Mouse (Mus musculus): ENCODE results near the gene Nfib. TPM values are rescaled to one million over a fixed set of nuclear protein-coding genes. Genes with fewer than 3 reads are reported as not detected.
A peak's percentile ranks its signal among the peaks of the same experiment; 100 is the strongest.

Gene Nfib
- polyA plus RNA-seq, 1 experiment from 2014 or later = 52.8 TPM

- Histone ChIP-seq H3K9ac (no peak overlapping the region), H3K27ac (no peak overlapping the region), H3K4me2 (no peak overlapping the region), H3K4me3 (no peak overlapping the region), H3K27me3 (replicated peaks) (no peaks in the 10 kb centered on the region), H3K36me3 (replicated peaks) (no peaks in the 10 kb centered on the region), H3K4me1 (no peaks in the 10 kb centered on the region), H3K9me3 (no peaks in the 10 kb centered on the region)
- ATAC-seq (replicated peaks) = no peak
- WGBS = 67% methylated on average over 4 of the region's 4 CpGs
Measured at GRCm38 (mm10) chr4:82598436-82598835, 107.1 kb downstream of the Nfib start.

- Histone ChIP-seq H3K9me3 (no peaks in the 10 kb centered on the region), H3K36me3 (replicated peaks) (no peaks in the 10 kb centered on the region), H3K27ac (no peak overlapping the region), H3K4me3 (no peak overlapping the region), H3K27me3 (replicated peaks) (no peaks in the 10 kb centered on the region), H3K9ac (no peak overlapping the region), H3K4me2 (no peak overlapping the region), H3K4me1 (peaks cover 6% of the 10 kb centered on the region; the same call in 1 of the 2 replicates)
- ATAC-seq (replicated peaks) = no peak
- 64% methylated on average over 10 of the region's 10 CpGs for WGBS
Measured at GRCm38 (mm10) chr4:82593681-82594666, 111.6 kb downstream of the Nfib start.

- WGBS = 47% methylated on average over 7 of the region's 7 CpGs
- Histone ChIP-seq H3K4me3 (no peak overlapping the region), H3K27ac (no peak overlapping the region), H3K4me1 (peaks cover 6% of the 10 kb centered on the region; the same call in 1 of the 2 replicates), H3K27me3 (replicated peaks) (no peaks in the 10 kb centered on the region), H3K9me3 (no peaks in the 10 kb centered on the region), H3K4me2 (no peak overlapping the region), H3K9ac (no peak overlapping the region), H3K36me3 (replicated peaks) (no peaks in the 10 kb centered on the region)
- no peak for ATAC-seq (replicated peaks)
Measured at GRCm38 (mm10) chr4:82592086-82593030, 113.2 kb downstream of the Nfib start.

GRCm38 (mm10) chr4:82589345-82589890, 116.1 kb downstream of the Nfib start:
- no peak overlapping the region for H3K4me3 ChIP-seq
- H3K27ac ChIP-seq = 0 out of 2 replicates have a peak overlapping the region, but pooled peaks have one; percentile 34
- no peaks in the 10 kb centered on the region for H3K27me3 ChIP-seq (replicated peaks)
- H3K9me3 ChIP-seq = no peaks in the 10 kb centered on the region
- H3K4me1 ChIP-seq = peaks cover 9% of the 10 kb centered on the region; the same call in 1 of the 2 replicates
- WGBS = 32% methylated on average over 4 of the region's 4 CpGs
- no peak overlapping the region for H3K9ac ChIP-seq
- no peaks in the 10 kb centered on the region for H3K36me3 ChIP-seq (replicated peaks)
- no peak overlapping the region for H3K4me2 ChIP-seq
- peak; percentile 73 for ATAC-seq (replicated peaks)

- Histone ChIP-seq H3K27ac (no peak overlapping the region), H3K9me3 (no peaks in the 10 kb centered on the region), H3K36me3 (replicated peaks) (no peaks in the 10 kb centered on the region), H3K4me3 (no peak overlapping the region), H3K27me3 (replicated peaks) (no peaks in the 10 kb centered on the region), H3K4me1 (peaks cover 9% of the 10 kb centered on the region; the same call in 1 of the 2 replicates), H3K9ac (no peak overlapping the region), H3K4me2 (no peak overlapping the region)
- WGBS = 69% methylated on average over 5 of the region's 5 CpGs
- ATAC-seq (replicated peaks) = no peak
Measured at GRCm38 (mm10) chr4:82588718-82589117, 116.8 kb downstream of the Nfib start.

GRCm38 (mm10) chr4:82587146-82587870, 118.2 kb downstream of the Nfib start:
- H3K9me3 ChIP-seq = no peaks in the 10 kb centered on the region
- H3K4me1 ChIP-seq = peaks cover 5% of the 10 kb centered on the region; the same call in 1 of the 2 replicates
- ATAC-seq (replicated peaks) = no peak
- no peaks in the 10 kb centered on the region for H3K36me3 ChIP-seq (replicated peaks)
- no peak overlapping the region for H3K4me3 ChIP-seq
- no peak overlapping the region for H3K4me2 ChIP-seq
- H3K9ac ChIP-seq = no peak overlapping the region
- WGBS = 53% methylated on average over 16 of the region's 16 CpGs
- no peaks in the 10 kb centered on the region for H3K27me3 ChIP-seq (replicated peaks)
- H3K27ac ChIP-seq = no peak overlapping the region

- no peaks in the 10 kb centered on the region for H3K27me3 ChIP-seq (replicated peaks)
- H3K9me3 ChIP-seq = no peaks in the 10 kb centered on the region
- no peak for ATAC-seq (replicated peaks)
- H3K36me3 ChIP-seq (replicated peaks) = no peaks in the 10 kb centered on the region
- H3K4me3 ChIP-seq = no peak overlapping the region
- H3K4me1 ChIP-seq = peaks cover 5% of the 10 kb centered on the region; the same call in 1 of the 2 replicates
- H3K9ac ChIP-seq = no peak overlapping the region
- no peak overlapping the region for H3K4me2 ChIP-seq
- 86% methylated on average over 5 of the region's 5 CpGs for WGBS
- no peak overlapping the region for H3K27ac ChIP-seq
Measured at GRCm38 (mm10) chr4:82586637-82587036, 118.9 kb downstream of the Nfib start.

- H3K27me3 ChIP-seq (replicated peaks) = no peaks in the 10 kb centered on the region
- no peak overlapping the region for H3K4me2 ChIP-seq
- no peaks in the 10 kb centered on the region for H3K36me3 ChIP-seq (replicated peaks)
- no peaks in the 10 kb centered on the region for H3K9me3 ChIP-seq
- no peak overlapping the region for H3K27ac ChIP-seq
- peaks cover 5% of the 10 kb centered on the region; the same call in 1 of the 2 replicates for H3K4me1 ChIP-seq
- ATAC-seq (replicated peaks) = no peak
- 52% methylated on average over 9 of the region's 9 CpGs for WGBS
- H3K4me3 ChIP-seq = no peak overlapping the region
- H3K9ac ChIP-seq = no peak overlapping the region
Measured at GRCm38 (mm10) chr4:82585536-82585935, 120.0 kb downstream of the Nfib start.

- H3K27ac ChIP-seq = no peak overlapping the region
- no peak for ATAC-seq (replicated peaks)
- H3K36me3 ChIP-seq (replicated peaks) = no peaks in the 10 kb centered on the region
- WGBS = 44% methylated on average over 5 of the region's 5 CpGs
- no peaks in the 10 kb centered on the region for H3K9me3 ChIP-seq
- no peak overlapping the region for H3K9ac ChIP-seq
- no peaks in the 10 kb centered on the region for H3K27me3 ChIP-seq (replicated peaks)
- H3K4me1 ChIP-seq = peaks cover 5% of the 10 kb centered on the region; the same call in 1 of the 2 replicates
- no peak overlapping the region for H3K4me2 ChIP-seq
- no peak overlapping the region for H3K4me3 ChIP-seq
Measured at GRCm38 (mm10) chr4:82585056-82585455, 120.5 kb downstream of the Nfib start.

GRCm38 (mm10) chr4:82584548-82584947, 121.0 kb downstream of the Nfib start:
- ATAC-seq (replicated peaks) = peak; percentile 74
- no peak overlapping the region for H3K9ac ChIP-seq
- H3K4me1 ChIP-seq = peaks cover 2% of the 10 kb centered on the region; the same call in 1 of the 2 replicates
- no peaks in the 10 kb centered on the region for H3K36me3 ChIP-seq (replicated peaks)
- no peak overlapping the region for H3K27ac ChIP-seq
- 19% methylated on average over 4 of the region's 4 CpGs for WGBS
- H3K27me3 ChIP-seq (replicated peaks) = no peaks in the 10 kb centered on the region
- no peak overlapping the region for H3K4me2 ChIP-seq
- no peak overlapping the region for H3K4me3 ChIP-seq
- no peaks in the 10 kb centered on the region for H3K9me3 ChIP-seq

GRCm38 (mm10) chr4:82573291-82573605, 132.3 kb downstream of the Nfib start:
- Histone ChIP-seq H3K4me3 (no peak overlapping the region), H3K27ac (peak overlapping the region; percentile 48; the same call in 1 of the 2 replicates), H3K4me2 (0 out of 2 replicates have a peak overlapping the region, but pooled peaks have one; percentile 4), H3K9ac (no peak overlapping the region), H3K9me3 (no peaks in the 10 kb centered on the region), H3K4me1 (peaks cover 8% of the 10 kb centered on the region), H3K27me3 (replicated peaks) (no peaks in the 10 kb centered on the region), H3K36me3 (replicated peaks) (no peaks in the 10 kb centered on the region)
- 0 out of 2 replicates have a peak, but pooled peaks have one; percentile 6 for ATAC-seq (replicated peaks)
- WGBS = 60% methylated on average over 7 of the region's 7 CpGs

Measured in midbrain, embryonic 15.5 days (tissue).